ENCODE assay signal across 17 mouse cellular contexts in the genomic region with DNA sequence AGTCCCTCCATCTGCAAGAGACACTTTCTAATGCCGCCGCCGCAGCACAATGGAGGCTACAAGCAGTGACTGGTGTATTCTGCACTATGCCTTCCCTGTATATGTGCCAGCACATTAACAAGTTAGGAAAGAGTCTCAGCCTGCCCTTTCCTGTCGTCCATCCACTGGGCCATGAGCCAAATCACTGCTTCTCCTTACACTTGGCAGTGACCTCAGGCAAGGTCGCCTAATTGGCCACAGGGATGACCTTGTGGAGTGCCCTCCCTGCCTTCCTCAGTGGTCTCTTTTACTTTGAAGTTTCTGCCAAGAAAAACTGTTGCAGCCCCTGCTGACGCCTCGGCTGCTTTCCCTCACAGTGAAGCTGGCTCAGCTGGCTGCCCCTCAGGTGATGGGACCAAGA. TPM values are rescaled to one million over a fixed set of nuclear protein-coding genes. Genes with fewer than 3 reads are reported as not detected.
DNase-seq lines count a peak whose midpoint lies in the region; ATAC-seq and TF ChIP-seq lines count a peak whose summit lies in the region.
"Had no signal": no experiment of that assay in that cellular context is flagged by ENCODE, and none has a peak within 500 bp of the region (broad histone marks: within the 10 kb centered on the region; RNA-seq: fewer than 3 reads in every experiment).

No protein-coding gene starts in this region.

- WGBS in heart, embryonic 12.5 days = 44% methylated on average over 7 of the region's 7 CpGs

- no peak overlapping the region for H3K9ac ChIP-seq in heart, embryonic 12.5 days
- H3K9ac ChIP-seq: limb, embryonic 13.5 days had no signal

- TF ChIP-seq CTCF in layer of hippocampus, adult 2 months (conservative IDR thresholded peaks at IDR 0.05) = no peak

- peak overlapping the region; percentile 22; the same call in 1 of the 2 replicates for H3K4me2 ChIP-seq in heart, embryonic 12.5 days
- H3K4me2 ChIP-seq: limb, embryonic 13.5 days had no signal

- H3K9me3 ChIP-seq in heart, embryonic 12.5 days (replicated peaks) = no peaks in the 10 kb centered on the region
- H3K9me3 ChIP-seq: limb, embryonic 13.5 days had no signal

- ATAC-seq in heart, embryonic 12.5 days (ENCODE audit: insufficient number of reproducible peaks, low FRiP score) = peak; percentile 13; the same call in 1 of the 2 replicates

- DNase-seq in heart, adult 8-10 months (ENCODE audit: low spot score) = no peak
- DNase-seq in layer of hippocampus, adult 2 months (ENCODE audit: low spot score in 2 of 2) = no peak
- no peak for DNase-seq in layer of hippocampus, adult 11-12 months (ENCODE audit: low spot score)
- peak; percentile 58 for DNase-seq in adipocyte (ENCODE audit: low spot score)
- peak; percentile 67 to 72 for DNase-seq in adrenal gland, postnatal 36 days
- DNase-seq in urinary bladder, postnatal 14 days (ENCODE audit: low spot score) = no peak
- DNase-seq: gastrocnemius, postnatal 25 days; retina, postnatal 1 day; thymus, postnatal 25 days had no signal

- peaks cover 27% of the 10 kb centered on the region for H3K4me1 ChIP-seq in heart, embryonic 12.5 days (replicated peaks)

- H3K27me3 ChIP-seq in heart, embryonic 12.5 days (replicated peaks) = no peaks in the 10 kb centered on the region
- H3K27me3 ChIP-seq: CH12.LX had no signal

- H3K36me3 ChIP-seq in heart, embryonic 12.5 days = no peaks in the 10 kb centered on the region
- H3K36me3 ChIP-seq: limb, embryonic 13.5 days had no signal

- peak overlapping the region; percentile 40 for H3K27ac ChIP-seq in heart, embryonic 12.5 days (ENCODE audit: poor library complexity, severe bottlenecking)
- peak overlapping the region; percentile 60; the same call in 1 of the 2 replicates for H3K27ac ChIP-seq in layer of hippocampus, adult 2 months
- H3K27ac ChIP-seq: limb, embryonic 13.5 days had no signal

- no peak overlapping the region for H3K4me3 ChIP-seq in heart, embryonic 12.5 days
- H3K4me3 ChIP-seq in layer of hippocampus, adult 2 months = no peak overlapping the region
- H3K4me3 ChIP-seq: limb, embryonic 13.5 days; myocyte had no signal

RNA-seq across cellular contexts. Expression of a gene that starts 37.0 kb away (rescaled TPM):
- 30.5 and 33.0 TPM in 2 replicates for polyA plus RNA-seq in heart, embryonic 12.5 days (2016; fragmentation: Nextera tagmentation; extraction: Ambion mirVana)
- total RNA-seq in heart, adult 8-10 months (2022) = 10 to 100 TPM; 31.9 to 37.5 (median 33.3) TPM
- 10 to 100 TPM; 39.9 to 40.7 TPM for total RNA-seq in layer of hippocampus, adult 2 months (2021)
- total RNA-seq in adrenal gland, postnatal 36 days (2021) = 10 to 100 TPM; 46.5 to 49.3 TPM

RNA-seq across cellular contexts. Expression of a gene that starts 55.8 kb away (rescaled TPM):
- not detected in 2 replicates for polyA plus RNA-seq in heart, embryonic 12.5 days (2016; fragmentation: Nextera tagmentation; extraction: Ambion mirVana)
- total RNA-seq in heart, adult 8-10 months (2022) = not detected
- not detected for total RNA-seq in layer of hippocampus, adult 2 months (2021)
- not detected for total RNA-seq in adrenal gland, postnatal 36 days (2021)
- total RNA-seq: gastrocnemius, postnatal 25 days; layer of hippocampus, postnatal 10 days; megakaryocyte, adult 5-6 weeks had no signal
- polyA plus RNA-seq: cortical plate, adult 2 months; limb, embryonic 13.5 days; myocyte; spleen, adult 2 months had no signal

Comparison
In these comparisons a context has a peak if more than half of its experiments do, and no peak if none do; other contexts are left out.
1. DNase-seq: peak in adipocyte (single experiment) and adrenal gland, postnatal 36 days (2 of 2); none in heart, adult 8-10 months (single experiment), layer of hippocampus, adult 2 months (0 of 2), layer of hippocampus, adult 11-12 months (single experiment) and urinary bladder, postnatal 14 days (single experiment).